Mouse (Mus musculus) urinary bladder, adult 18-20 months (tissue): ENCODE data around the gene Bach2.

Source experiments
- DNase-seq, 2 experiments: peaks; one replicate each; pipeline ENCODE4 v3.0.0; 2022; ENCODE audit warnings: low spot score in 2 of 2, mixed read lengths in 2 of 2

Gene Bach2

GRCm38 (mm10) chr4:32564918-32565317 is 326.3 kb downstream of the Bach2 start:
- DNase-seq: no peak

DNA sequence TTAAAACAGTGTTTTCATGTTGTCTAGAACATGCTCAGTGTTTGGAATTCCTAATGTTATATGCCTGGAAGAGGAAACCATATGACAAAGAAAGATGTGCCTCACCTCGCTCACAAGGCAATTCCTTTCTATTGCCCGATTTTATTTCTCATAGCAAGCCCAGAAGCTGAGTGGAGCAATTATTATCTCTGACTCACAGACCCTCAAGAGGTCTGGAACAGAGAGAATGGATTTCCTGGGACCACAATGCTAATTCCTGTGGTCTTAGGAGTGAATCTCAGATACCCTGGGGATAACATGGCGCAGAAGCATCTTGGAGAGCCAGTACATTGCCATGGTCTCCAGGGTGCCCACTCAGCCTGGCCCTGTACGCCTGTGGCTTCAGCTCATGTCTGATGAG is 330.4 kb downstream of the Bach2 start:
- no peak for DNase-seq

DNA sequence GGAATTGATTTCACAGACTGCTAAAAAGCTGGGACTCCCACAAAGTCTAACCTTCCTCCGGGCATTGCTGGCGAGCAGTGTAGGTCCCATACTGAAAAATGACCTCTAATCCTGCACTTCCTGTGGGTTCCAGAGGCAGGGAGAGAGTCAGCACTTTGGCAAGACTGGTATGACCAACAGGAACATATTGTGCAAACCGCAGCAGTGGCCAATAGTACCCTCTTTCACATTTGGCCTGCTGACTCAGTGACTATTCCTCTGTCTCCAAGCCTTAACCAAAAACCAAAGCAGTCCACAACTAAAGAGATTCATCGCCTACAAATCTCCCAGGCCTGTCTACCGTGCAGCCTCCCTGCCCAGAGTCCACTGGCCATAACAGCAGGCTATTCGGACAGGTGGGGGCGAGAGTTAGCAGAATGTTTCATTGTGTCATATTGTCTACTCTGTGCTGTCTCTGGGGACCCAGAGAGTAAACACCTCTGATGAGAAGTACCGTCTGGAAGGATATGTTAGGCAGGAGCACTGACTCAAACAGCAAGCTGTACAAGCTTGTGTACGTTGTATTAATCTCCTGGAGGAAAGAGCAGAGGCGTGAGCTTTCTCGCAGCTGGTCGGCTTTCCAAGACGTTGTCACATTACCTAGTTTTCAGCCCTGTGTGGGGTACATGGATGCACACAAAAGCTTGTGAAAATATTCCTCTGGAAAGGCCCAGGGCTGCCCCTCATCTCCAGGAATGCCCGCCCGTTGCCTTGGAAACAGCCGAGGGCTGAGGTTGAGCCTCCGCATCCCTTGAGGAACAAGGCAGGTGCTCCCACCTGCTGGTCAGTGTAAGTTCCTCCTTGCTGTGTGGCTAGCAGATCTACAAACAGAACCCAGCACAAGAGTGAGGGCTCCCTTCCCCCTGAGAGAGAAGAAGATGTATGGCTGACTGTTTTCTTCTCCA is 331.7 kb downstream of the Bach2 start:
- DNase-seq: no peak

GRCm38 (mm10) chr4:32570939-32571317 is 332.3 kb downstream of the Bach2 start:
- DNase-seq: no peak

GRCm38 (mm10) chr4:32571441-32571840 is 332.8 kb downstream of the Bach2 start:
- DNase-seq: no peak

DNA sequence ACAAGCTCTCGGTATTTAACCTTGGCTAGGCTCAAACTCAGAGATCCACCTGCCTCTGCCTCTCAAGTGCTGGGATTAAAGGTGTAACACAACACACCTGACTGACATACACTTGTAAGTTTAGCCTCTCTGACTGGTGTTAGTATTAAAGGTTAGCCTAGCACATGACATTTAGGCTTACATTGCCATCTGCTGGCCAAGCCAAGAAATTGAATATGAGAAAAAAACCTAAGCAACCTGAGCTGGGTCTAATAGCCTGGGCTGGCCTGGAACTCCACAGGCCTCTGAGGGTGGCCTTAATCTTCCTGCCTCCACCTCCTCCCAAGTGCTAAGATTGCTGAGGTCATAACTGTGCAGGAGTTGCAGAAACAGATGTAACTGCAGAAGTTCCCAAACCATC is 333.5 kb downstream of the Bach2 start:
- no peak for DNase-seq

DNA sequence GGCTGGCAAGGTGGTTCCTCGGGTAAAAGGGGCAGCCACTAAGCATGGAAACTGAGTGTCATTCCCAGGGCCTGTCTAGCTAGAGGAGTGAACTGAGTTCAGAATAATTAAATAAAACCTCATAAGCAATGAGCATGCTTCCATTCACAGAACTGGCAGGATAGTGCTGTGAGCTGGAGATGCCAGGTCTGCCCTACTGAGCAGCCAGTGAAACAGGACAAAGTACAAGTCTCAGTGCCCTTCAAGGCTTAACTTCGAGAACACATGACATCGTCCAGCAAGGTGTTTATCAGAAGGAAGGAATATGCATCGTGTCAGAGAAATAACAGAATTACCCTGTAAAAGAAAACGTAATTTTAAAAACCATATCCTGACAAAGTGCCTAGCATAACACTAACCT is 335.0 kb downstream of the Bach2 start:
- DNase-seq: no peak

GRCm38 (mm10) chr4:32574604-32575003 is 336.0 kb downstream of the Bach2 start:
- DNase-seq: no peak

- no peak for DNase-seq
These were observed 336.6 kb downstream of the Bach2 start for GRCm38 (mm10) chr4:32575165-32575564.

DNA sequence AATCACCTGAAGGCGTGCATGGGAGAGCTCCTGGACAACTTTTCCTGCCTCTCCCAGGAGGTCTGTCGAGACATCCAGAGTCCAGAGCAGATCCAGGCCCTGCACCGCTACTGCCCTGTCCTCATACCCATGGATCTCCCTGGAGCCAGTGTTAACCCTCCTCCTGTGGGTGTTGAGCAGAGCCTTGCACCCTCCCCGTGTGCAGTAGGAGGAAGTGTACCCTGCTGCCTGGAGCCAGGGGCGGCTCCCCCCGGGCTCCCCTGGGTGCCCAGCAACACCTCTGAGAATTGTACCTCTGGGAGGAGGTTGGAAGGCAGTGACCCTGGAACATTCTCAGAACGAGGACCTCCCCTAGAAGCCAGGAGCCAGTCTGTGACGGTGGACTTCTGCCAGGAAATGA is 341.2 kb downstream of the Bach2 start:
- no peak for DNase-seq

DNA sequence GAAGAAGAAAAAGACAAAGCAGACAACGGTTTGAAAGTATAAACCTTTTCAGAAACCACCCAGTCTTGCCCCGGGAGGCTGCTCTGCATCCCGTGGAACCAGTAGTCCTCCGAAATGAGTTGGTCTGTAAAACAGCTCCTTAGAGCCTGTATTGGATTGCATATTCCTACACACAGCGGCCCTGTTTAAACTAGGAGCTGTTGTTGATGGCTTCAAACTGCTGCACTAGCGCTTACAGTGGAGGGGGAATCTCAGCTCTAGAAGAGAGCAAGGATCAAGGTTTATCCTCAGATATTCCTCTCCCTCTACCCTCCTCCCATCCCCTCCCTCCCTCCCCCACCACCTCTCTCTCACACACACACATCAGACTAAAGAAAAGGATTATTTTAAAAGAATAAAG is 345.6 kb downstream of the Bach2 start:
- DNase-seq: no peak

DNA sequence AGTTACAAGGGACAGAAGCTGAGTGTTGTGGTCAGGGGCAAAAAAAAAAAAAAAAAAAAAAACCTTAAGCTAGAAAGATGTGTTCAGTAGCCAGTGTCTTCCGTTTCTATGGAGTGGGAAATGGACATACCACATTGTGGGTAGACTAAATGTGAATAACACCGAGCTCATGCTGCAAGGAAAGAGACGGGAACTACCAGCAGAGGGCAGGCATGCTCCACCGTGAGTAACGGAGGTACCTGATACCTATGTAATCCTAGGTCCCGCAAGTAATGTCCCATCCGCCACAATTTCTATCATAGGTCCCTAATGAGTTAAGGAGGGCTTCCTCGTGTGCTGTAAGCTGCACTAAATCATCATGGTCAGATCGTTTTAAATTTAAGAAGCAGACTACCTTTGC is 348.0 kb downstream of the Bach2 start:
- DNase-seq: peak in 1 of 2 experiments; percentile 31

GRCm38 (mm10) chr4:32587543-32587942 is 348.9 kb downstream of the Bach2 start:
- DNase-seq: no peak

- DNase-seq: no peak
These were observed 349.6 kb downstream of the Bach2 start for GRCm38 (mm10) chr4:32588237-32588636.

- peak in 1 of 2 experiments; percentile 26 for DNase-seq
These were observed 362.5 kb downstream of the Bach2 start for GRCm38 (mm10) chr4:32601135-32601534.

DNA sequence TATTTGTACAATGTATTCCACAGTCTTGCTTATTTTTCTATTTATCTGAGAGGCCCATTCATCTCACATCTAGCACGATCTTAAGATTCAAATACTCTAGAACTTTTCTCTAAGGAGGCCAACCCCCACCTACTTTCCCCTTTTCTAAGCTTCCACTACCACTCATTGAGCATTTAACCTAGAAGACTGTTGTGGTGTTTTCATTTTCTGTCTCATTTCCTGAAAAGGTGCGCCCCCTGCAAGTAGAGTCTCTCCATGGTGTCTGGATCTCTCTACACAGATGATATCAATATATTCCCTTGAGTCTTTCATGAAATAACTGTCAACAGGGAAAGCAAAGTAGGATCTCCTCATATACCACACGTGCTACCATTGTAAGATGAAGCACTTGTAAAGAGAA is 364.1 kb downstream of the Bach2 start, which contains the start of gene Gja10:
TSS of gene Gja10 (minus strand) at position 101 of the 400 bp plus-strand sequence.
- no peak for DNase-seq

- DNase-seq: peak; percentile 98 to 99
These were observed 376.7 kb downstream of the Bach2 start, which contains the start of gene Casp8ap2 for GRCm38 (mm10) chr4:32615034-32615881. TSS of gene Casp8ap2 (plus strand) at chr4:32615451.

GRCm38 (mm10) chr4:32621637-32622036 is 383.0 kb downstream of the Bach2 start:
- no peak for DNase-seq
